Comparison of ENCODE assay signal across 8 mouse cellular contexts in the genomic region with DNA sequence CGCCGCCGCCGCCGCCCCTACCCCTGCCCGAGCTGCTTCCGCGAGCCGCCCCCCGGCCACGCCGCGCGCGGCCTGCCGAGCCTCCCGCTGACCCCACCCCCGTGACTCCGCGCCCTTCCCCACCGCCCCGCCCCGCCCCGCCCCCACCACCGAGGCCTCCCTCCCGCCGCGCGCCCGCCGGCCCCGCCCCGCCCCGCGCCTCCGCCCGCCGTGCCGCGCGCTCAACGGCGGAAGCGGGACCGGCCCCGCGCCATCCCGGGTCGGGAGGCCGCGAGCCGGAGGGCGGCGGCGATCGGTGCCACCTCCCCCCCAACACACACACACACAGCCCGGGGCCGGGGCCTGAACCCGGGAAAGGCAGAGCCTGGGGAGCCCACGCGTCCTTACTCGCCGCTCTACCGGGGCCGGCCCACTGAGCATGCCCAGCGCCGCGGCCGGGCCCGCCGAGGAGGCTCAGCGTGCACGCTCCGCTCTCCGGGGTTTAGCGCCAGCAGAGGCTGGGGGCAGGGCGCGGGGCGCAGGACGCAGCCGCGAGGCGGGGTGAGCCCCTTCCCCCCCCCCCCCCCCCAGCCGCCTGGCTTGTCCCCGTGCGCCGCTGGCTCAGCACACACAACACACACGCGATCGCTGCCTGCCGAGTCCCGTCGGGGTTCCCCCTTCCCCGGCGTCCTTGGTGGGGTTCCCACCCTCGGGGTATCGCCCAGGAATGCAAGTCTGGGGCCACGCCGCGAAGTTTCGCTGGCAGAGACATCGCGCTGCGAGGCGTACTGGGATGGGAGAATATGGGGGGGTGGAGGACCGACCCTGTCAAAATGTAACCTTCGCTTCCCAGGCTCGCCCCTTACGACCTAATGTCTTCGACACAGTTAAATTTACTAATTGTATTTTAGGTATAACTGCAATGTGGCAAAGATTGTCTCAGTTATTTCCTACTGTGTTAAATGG. TPM values are rescaled to one million over a fixed set of nuclear protein-coding genes. Genes with fewer than 3 reads are reported as not detected.
A peak's percentile ranks its signal among the peaks of the same experiment; 100 is the strongest.
DNase-seq lines count a peak whose midpoint lies in the region; ATAC-seq and TF ChIP-seq lines count a peak whose summit lies in the region.

Gene Memo1 (minus strand): TSS at position 496 of the 945 bp plus-strand sequence.

- H3K4me2 ChIP-seq in forebrain, embryonic 16.5 days (ENCODE audit: low read length): peak within 1 kb of the TSS; percentile 80
- H3K4me2 ChIP-seq in lung, embryonic 14.5 days: peak within 1 kb of the TSS; percentile 63

- intact Hi-C loops in heart, postnatal 25 days (cut with DNase I): loop anchor here (2.0 to 5.0 kb wide), 2 partner anchors 44 to 273 kb away; partner anchors contain the start of gene Spast

- no peaks in the 10 kb centered on the region for H3K9me3 ChIP-seq in forebrain, embryonic 16.5 days (ENCODE audit: control insufficient read depth, low read length)
- no peaks in the 10 kb centered on the region for H3K9me3 ChIP-seq in lung, embryonic 14.5 days (ENCODE audit: low read depth, low read length)

- peak within 1 kb of the TSS; percentile 92 for H3K9ac ChIP-seq in forebrain, embryonic 16.5 days (replicated peaks; ENCODE audit: low read depth, low read length)
- H3K9ac ChIP-seq in lung, embryonic 14.5 days: peak within 1 kb of the TSS; percentile 90

- no peak for TF ChIP-seq CTCF in layer of hippocampus, adult 2 months (conservative IDR thresholded peaks at IDR 0.05)
- TF ChIP-seq CTCF in lung, embryonic 14.5 days (IDR thresholded peaks at IDR 0.05; ENCODE audit: low read depth): no peak
- no peak for TF ChIP-seq CTCF in olfactory bulb, adult 2 months (IDR thresholded peaks at IDR 0.05; ENCODE audit: insufficient read depth, low read depth, low read length)

- H3K27me3 ChIP-seq in forebrain, embryonic 16.5 days (replicated peaks; ENCODE audit: control insufficient read depth, insufficient read depth, low read length): no peaks in the 10 kb centered on the region
- no peaks in the 10 kb centered on the region for H3K27me3 ChIP-seq in lung, embryonic 14.5 days (ENCODE audit: insufficient read depth, low read length)

- H3K27ac ChIP-seq in forebrain, embryonic 16.5 days (ENCODE audit: low read length): peak within 1 kb of the TSS; percentile 96
- H3K27ac ChIP-seq in layer of hippocampus, adult 2 months: peak within 1 kb of the TSS; percentile 99
- H3K27ac ChIP-seq in lung, embryonic 14.5 days (ENCODE audit: low read depth): peak within 1 kb of the TSS; percentile 99
- peak within 1 kb of the TSS; percentile 89 for H3K27ac ChIP-seq in olfactory bulb, adult 2 months (ENCODE audit: insufficient read depth, low read depth, low read length)

- WGBS in forebrain, embryonic 16.5 days: under 1% methylated on average over 33 of the region's 110 CpGs
- under 1% methylated on average over 72 of the region's 110 CpGs for WGBS in lung, embryonic 14.5 days
- WGBS in olfactory bulb, adult 2 months: 2% methylated on average over 84 of the region's 110 CpGs

- peak within 1 kb of the TSS; percentile 95 for H3K4me3 ChIP-seq in forebrain, embryonic 16.5 days (replicated peaks; ENCODE audit: low read length)
- H3K4me3 ChIP-seq in layer of hippocampus, adult 2 months: peak within 1 kb of the TSS; percentile 89
- peak within 1 kb of the TSS; percentile 91 for H3K4me3 ChIP-seq in lung, embryonic 14.5 days (ENCODE audit: low read depth, low read length)
- peak within 1 kb of the TSS; percentile 98 for H3K4me3 ChIP-seq in olfactory bulb, adult 2 months (ENCODE audit: insufficient read depth, low read depth, low read length)

- TF ChIP-seq POLR2A in olfactory bulb, adult 2 months (IDR thresholded peaks at IDR 0.05; ENCODE audit: insufficient read depth, low read depth, low read length): no peak; the same call in 1 of the 2 replicates

- H3K36me3 ChIP-seq in forebrain, embryonic 16.5 days (ENCODE audit: control insufficient read depth, insufficient read depth): peaks cover 6% of the 10 kb centered on the region; the same call in 1 of the 2 replicates
- peaks cover 14% of the 10 kb centered on the region; the same call in 1 of the 2 replicates for H3K36me3 ChIP-seq in lung, embryonic 14.5 days (ENCODE audit: insufficient read depth)

- peak; percentile 66 to 69 for DNase-seq in CD8-positive naive resting alpha-beta T cell, adult 2 months (ENCODE audit: low read depth in 2 of 2, low spot score in 2 of 2)
- DNase-seq in cerebellum, adult 11 months: peak; percentile 64
- peak; percentile 71 for DNase-seq in heart, postnatal 25 days (ENCODE audit: low spot score)
- DNase-seq in layer of hippocampus, adult 2 months (ENCODE audit: low spot score in 2 of 2): peak; percentile 79 to 85
- peak; percentile 91 for DNase-seq in lung, embryonic 14.5 days
- peak; percentile 73 to 76 for DNase-seq in thymus, adult 18-20 months

- peaks cover 23% of the 10 kb centered on the region for H3K4me1 ChIP-seq in forebrain, embryonic 16.5 days (replicated peaks; ENCODE audit: control insufficient read depth, insufficient read depth, low read length)
- peaks cover 10% of the 10 kb centered on the region; the same call in 1 of the 2 replicates for H3K4me1 ChIP-seq in lung, embryonic 14.5 days (ENCODE audit: insufficient read depth)
- H3K4me1 ChIP-seq in olfactory bulb, adult 2 months (ENCODE audit: control insufficient read depth, insufficient read depth, low read length): no peaks in the 10 kb centered on the region; the same call in 1 of the 2 replicates

- ATAC-seq in forebrain, embryonic 16.5 days: peak; percentile 94
- peak; percentile 92 for ATAC-seq in lung, embryonic 14.5 days (ENCODE audit: insufficient read depth)

RNA-seq across cellular contexts. Expression of gene Memo1, which starts in this region (rescaled TPM):
- 63.9 and 66.3 TPM in 2 replicates for polyA plus RNA-seq in forebrain, embryonic 16.5 days (2015; fragmentation: Nextera tagmentation; extraction: Ambion mirVana)
- total RNA-seq in heart, postnatal 25 days (2021): 10 to 100 TPM; 66.8 to 74.1 TPM
- 10 to 100 TPM; 50.5 to 52.3 TPM for total RNA-seq in layer of hippocampus, adult 2 months (2021)
- 98.1 and 99.2 TPM in 2 replicates for polyA plus RNA-seq in lung, embryonic 14.5 days (2014; fragmentation: Nextera tagmentation; extraction: Ambion mirVana)
- polyA plus RNA-seq in olfactory bulb, adult 2 months (2012; ENCODE audit: insufficient read depth, insufficient read length, low replicate concordance, missing spikeins): not detected in 2 replicates

Comparison
In these comparisons a context has a peak if more than half of its experiments do, and no peak if none do; other contexts are left out.
1. Peak in every context shown above with its lines: DNase-seq, ATAC-seq, H3K4me3 ChIP-seq and H3K27ac ChIP-seq.